Mouse (Mus musculus): ENCODE results near the gene Rarres2. TPM values are rescaled to one million over a fixed set of nuclear protein-coding genes. Genes with fewer than 3 reads are reported as not detected.
"Not testable (repeated sequence)": the region's sequence is repeated elsewhere in the genome, so short reads cannot be mapped to it uniquely, and the experiment has no call there.

The Rarres2 gene
- polyA plus RNA-seq, 1 experiment from 2014 or later = 3.6 TPM

- no peak overlapping the region for H3K9ac ChIP-seq (replicated peaks; ENCODE audit: low read length)
- ATAC-seq (ENCODE audit: low FRiP score, low TSS enrichment) = no peak
- WGBS = 79% methylated on average over 14 of the region's 14 CpGs
- no peaks in the 10 kb centered on the region for H3K27me3 ChIP-seq (ENCODE audit: control insufficient read depth, insufficient read depth, low read length)
- DNase-seq = no peak
- no peaks in the 10 kb centered on the region for H3K9me3 ChIP-seq (ENCODE audit: control insufficient read depth, low read length)
- peaks cover 23% of the 10 kb centered on the region; the same call in 1 of the 2 replicates for H3K36me3 ChIP-seq (ENCODE audit: control insufficient read depth, insufficient read depth, low read length)
- H3K4me2 ChIP-seq (ENCODE audit: low read length) = no peak overlapping the region
- H3K4me3 ChIP-seq (replicated peaks; ENCODE audit: low read depth, low read length) = no peak overlapping the region
- H3K4me1 ChIP-seq (ENCODE audit: control insufficient read depth, insufficient read depth, low read length) = no peaks in the 10 kb centered on the region
- no peak overlapping the region for H3K27ac ChIP-seq (replicated peaks; ENCODE audit: low read depth, low read length)
Observed at GRCm38 (mm10) chr6:48529261-48529660, 43.3 kb downstream of the Rarres2 start.

GRCm38 (mm10) chr6:48527901-48528300, 44.7 kb downstream of the Rarres2 start:
- WGBS = 76% methylated on average over 9 of the region's 9 CpGs
- Histone ChIP-seq H3K27me3 (ENCODE audit: control insufficient read depth, insufficient read depth, low read length) (no peaks in the 10 kb centered on the region), H3K36me3 (ENCODE audit: control insufficient read depth, insufficient read depth, low read length) (peaks cover 22% of the 10 kb centered on the region; the same call in 1 of the 2 replicates), H3K27ac (replicated peaks; ENCODE audit: low read depth, low read length) (no peak overlapping the region), H3K4me2 (ENCODE audit: low read length) (no peak overlapping the region), H3K9ac (replicated peaks; ENCODE audit: low read length) (no peak overlapping the region), H3K9me3 (ENCODE audit: control insufficient read depth, low read length) (no peaks in the 10 kb centered on the region), H3K4me3 (replicated peaks; ENCODE audit: low read depth, low read length) (no peak overlapping the region), H3K4me1 (ENCODE audit: control insufficient read depth, insufficient read depth, low read length) (no peaks in the 10 kb centered on the region)
- no peak for ATAC-seq (ENCODE audit: low FRiP score, low TSS enrichment)
- DNase-seq = no peak

GRCm38 (mm10) chr6:48524882-48525281, 47.7 kb downstream of the Rarres2 start:
- H3K9ac ChIP-seq (replicated peaks; ENCODE audit: low read length); H3K4me2 ChIP-seq (ENCODE audit: low read length); H3K27ac ChIP-seq (replicated peaks; ENCODE audit: low read depth, low read length); H3K4me3 ChIP-seq (replicated peaks; ENCODE audit: low read depth, low read length); ATAC-seq (ENCODE audit: low FRiP score, low TSS enrichment); DNase-seq; H3K4me1 ChIP-seq (ENCODE audit: control insufficient read depth, insufficient read depth, low read length); H3K27me3 ChIP-seq (ENCODE audit: control insufficient read depth, insufficient read depth, low read length); H3K9me3 ChIP-seq (ENCODE audit: control insufficient read depth, low read length): not testable (repeated sequence)
- 98% methylated on average over 14 of the region's 16 CpGs for WGBS
- peaks cover 10% of the 10 kb centered on the region; the same call in 1 of the 2 replicates for H3K36me3 ChIP-seq (ENCODE audit: control insufficient read depth, insufficient read depth, low read length)

Other genes starting within 250 kb of the Rarres2 start
- gene Krba1, start 177.2 kb downstream of the Rarres2 start, polyA plus RNA-seq (2014; fragmentation: Nextera tagmentation; extraction: Ambion mirVana) = 28.0 and 30.3 TPM in 2 replicates
- gene Zfp467, start 127.0 kb downstream of the Rarres2 start, polyA plus RNA-seq (2014; fragmentation: Nextera tagmentation; extraction: Ambion mirVana) = 31.1 and 38.8 TPM in 2 replicates
- 0.39 and 0.49 TPM in 2 replicates for gene Sspo, start 124.6 kb downstream of the Rarres2 start, polyA plus RNA-seq (2014; fragmentation: Nextera tagmentation; extraction: Ambion mirVana)
- gene Atp6v0e2, start 35.2 kb downstream of the Rarres2 start, polyA plus RNA-seq (2014; fragmentation: Nextera tagmentation; extraction: Ambion mirVana) = 190 and 241 TPM in 2 replicates
- 11.0 and 20.1 TPM in 2 replicates for gene Lrrc61, start 18.0 kb downstream of the Rarres2 start, polyA plus RNA-seq (2014; fragmentation: Nextera tagmentation; extraction: Ambion mirVana)
- not detected in 2 replicates for gene Gm45021, start 16.8 kb upstream of the Rarres2 start, polyA plus RNA-seq (2014; fragmentation: Nextera tagmentation; extraction: Ambion mirVana)
- gene Repin1, start 21.1 kb upstream of the Rarres2 start, polyA plus RNA-seq (2014; fragmentation: Nextera tagmentation; extraction: Ambion mirVana) = 44.3 and 47.0 TPM in 2 replicates
- gene Gm44965, start 21.2 kb upstream of the Rarres2 start, polyA plus RNA-seq (2014; fragmentation: Nextera tagmentation; extraction: Ambion mirVana) = 0.94 TPM in 1 of 2 replicates, not detected in the other
- 14.6 and 17.5 TPM in 2 replicates for gene Zfp775, start 29.3 kb upstream of the Rarres2 start, polyA plus RNA-seq (2014; fragmentation: Nextera tagmentation; extraction: Ambion mirVana)
- 14.2 and 17.8 TPM in 2 replicates for gene AI854703, start 54.0 kb upstream of the Rarres2 start, polyA plus RNA-seq (2014; fragmentation: Nextera tagmentation; extraction: Ambion mirVana)
- 0.17 and 0.32 TPM in 2 replicates for gene Gimap8, start 74.4 kb upstream of the Rarres2 start, polyA plus RNA-seq (2014; fragmentation: Nextera tagmentation; extraction: Ambion mirVana)
- 0.98 and 2.1 TPM in 2 replicates for gene Gimap9, start 103.3 kb upstream of the Rarres2 start, polyA plus RNA-seq (2014; fragmentation: Nextera tagmentation; extraction: Ambion mirVana)
- 0.63 and 1.4 TPM in 2 replicates for gene Gimap4, start 111.8 kb upstream of the Rarres2 start, polyA plus RNA-seq (2014; fragmentation: Nextera tagmentation; extraction: Ambion mirVana)
- gene Gimap6, start 135.4 kb upstream of the Rarres2 start, polyA plus RNA-seq (2014; fragmentation: Nextera tagmentation; extraction: Ambion mirVana) = 3.9 and 8.0 TPM in 2 replicates
- 1.00 TPM in 1 of 2 replicates, not detected in the other for gene Gm28053, start 145.8 kb upstream of the Rarres2 start, polyA plus RNA-seq (2014; fragmentation: Nextera tagmentation; extraction: Ambion mirVana)
- gene Gimap7, start 145.8 kb upstream of the Rarres2 start, polyA plus RNA-seq (2014; fragmentation: Nextera tagmentation; extraction: Ambion mirVana) = not detected in 2 replicates
- 2.8 and 5.2 TPM in 2 replicates for gene Gimap1, start 166.3 kb upstream of the Rarres2 start, polyA plus RNA-seq (2014; fragmentation: Nextera tagmentation; extraction: Ambion mirVana)
- 0.71 and 0.78 TPM in 2 replicates for gene Gimap5, start 173.4 kb upstream of the Rarres2 start, polyA plus RNA-seq (2014; fragmentation: Nextera tagmentation; extraction: Ambion mirVana)
- not detected in 2 replicates for gene Gimap3, start 198.1 kb upstream of the Rarres2 start, polyA plus RNA-seq (2014; fragmentation: Nextera tagmentation; extraction: Ambion mirVana)

Data from midbrain, embryonic 14.5 days (tissue).